In genomic region chr10:81351678-81352291, GRCm38 (mm10) we compare ENCODE assay signal across 10 mouse cellular contexts. TPM values are rescaled to one million over a fixed set of nuclear protein-coding genes. Genes with fewer than 3 reads are reported as not detected.
A peak's percentile ranks its signal among the peaks of the same experiment; 100 is the strongest.
DNase-seq lines count a peak whose midpoint lies in the region; ATAC-seq and TF ChIP-seq lines count a peak whose summit lies in the region.
"Had no signal": no experiment of that assay in that cellular context is flagged by ENCODE, and none has a peak within 500 bp of the region (broad histone marks: within the 10 kb centered on the region; RNA-seq: fewer than 3 reads in every experiment).

No protein-coding gene starts in this region.

- H3K36me3 ChIP-seq in neural tube, embryonic 11.5 days (ENCODE audit: control insufficient read depth, insufficient read depth, low read length) = no peaks in the 10 kb centered on the region; the same call in none of the 2 replicates
- H3K36me3 ChIP-seq in liver, postnatal 0 days (replicated peaks; ENCODE audit: insufficient read depth, low read length) = peaks cover 10% of the 10 kb centered on the region
- no peaks in the 10 kb centered on the region for H3K36me3 ChIP-seq in forebrain, embryonic 15.5 days

- TF ChIP-seq EP300 in liver, postnatal 0 days (IDR thresholded peaks at IDR 0.05; ENCODE audit: low read depth) = 0 out of 2 replicates have a peak, but pooled peaks have one; percentile 10

- TF ChIP-seq CTCF in liver, postnatal 0 days (IDR thresholded peaks at IDR 0.05; ENCODE audit: low read depth) = no peak

- intact Hi-C loops in left cerebral cortex, postnatal 36 days (cut with DNase I) = loop anchor here (2.0 kb wide), 2 partner anchors 63 to 153 kb away; no protein-coding TSS in a partner anchor

- 0 out of 2 replicates have a peak overlapping the region, but pooled peaks have one; percentile 6 for H3K4me3 ChIP-seq in neural tube, embryonic 11.5 days (ENCODE audit: low read depth, low read length)
- peak overlapping the region; percentile 11; the same call in 1 of the 2 replicates for H3K4me3 ChIP-seq in liver, postnatal 0 days (ENCODE audit: low read depth, low read length)
- no peak overlapping the region for H3K4me3 ChIP-seq in forebrain, embryonic 15.5 days

- DNase-seq in neural tube, embryonic 11.5 days (ENCODE audit: low spot score) = no peak
- DNase-seq in neural tube, embryonic 10.5 days (ENCODE audit: extremely low spot score, low spot score) = no peak
- peak; percentile 68 for DNase-seq in c-Kit-positive CD71-positive TER-119-negative erythroid progenitor cells, embryonic 14.5 days (ENCODE audit: low read depth)
- peak; percentile 74 for DNase-seq in liver, postnatal 0 days
- peak; percentile 81 for DNase-seq in thymus, postnatal 4 days
- no peak for DNase-seq in left cerebral cortex, postnatal 36 days (ENCODE audit: low spot score in 2 of 2)
- DNase-seq in lung, postnatal 14 days = no peak
- DNase-seq: kidney, adult 18-20 months had no signal

- H3K4me1 ChIP-seq in neural tube, embryonic 11.5 days (ENCODE audit: control insufficient read depth, insufficient read depth, low read length) = peaks cover 15% of the 10 kb centered on the region
- H3K4me1 ChIP-seq in liver, postnatal 0 days (ENCODE audit: insufficient read depth) = peaks cover 51% of the 10 kb centered on the region
- peaks cover 18% of the 10 kb centered on the region for H3K4me1 ChIP-seq in forebrain, embryonic 15.5 days

- no peak overlapping the region for H3K27ac ChIP-seq in neural tube, embryonic 11.5 days (ENCODE audit: low read depth, low read length)
- peak overlapping the region; percentile 50 for H3K27ac ChIP-seq in liver, postnatal 0 days (ENCODE audit: low read depth)
- no peak overlapping the region for H3K27ac ChIP-seq in forebrain, embryonic 15.5 days (replicated peaks)

- H3K27me3 ChIP-seq in neural tube, embryonic 11.5 days (ENCODE audit: control insufficient read depth, insufficient read depth, low read length) = no peaks in the 10 kb centered on the region
- H3K27me3 ChIP-seq in liver, postnatal 0 days (ENCODE audit: insufficient read depth, low read length) = no peaks in the 10 kb centered on the region
- no peaks in the 10 kb centered on the region for H3K27me3 ChIP-seq in forebrain, embryonic 15.5 days

- 26% methylated on average over 9 of the region's 9 CpGs for WGBS in neural tube, embryonic 11.5 days
- WGBS in liver, postnatal 0 days (ENCODE audit: insufficient replicate concordance) = 15% methylated on average over 9 of the region's 9 CpGs
- WGBS in forebrain, embryonic 15.5 days = 32% methylated on average over 9 of the region's 9 CpGs

- ATAC-seq in neural tube, embryonic 11.5 days (ENCODE audit: insufficient read depth, low FRiP score, low TSS enrichment) = no peak
- no peak for ATAC-seq in liver, postnatal 0 days
- no peak for ATAC-seq in forebrain, embryonic 15.5 days (replicated peaks)

- H3K9ac ChIP-seq in neural tube, embryonic 11.5 days (ENCODE audit: low read length) = no peak overlapping the region
- no peak overlapping the region for H3K9ac ChIP-seq in liver, postnatal 0 days (replicated peaks)
- no peak overlapping the region for H3K9ac ChIP-seq in forebrain, embryonic 15.5 days (replicated peaks)

- H3K4me2 ChIP-seq in neural tube, embryonic 11.5 days (ENCODE audit: low read depth) = no peak overlapping the region
- H3K4me2 ChIP-seq in liver, postnatal 0 days (ENCODE audit: low read depth, low read length) = peak overlapping the region; percentile 67
- H3K4me2 ChIP-seq in forebrain, embryonic 15.5 days (replicated peaks) = no peak overlapping the region

- H3K9me3 ChIP-seq in neural tube, embryonic 11.5 days (ENCODE audit: control insufficient read depth, low read length) = no peaks in the 10 kb centered on the region
- H3K9me3 ChIP-seq in liver, postnatal 0 days (ENCODE audit: low read length) = no peaks in the 10 kb centered on the region
- no peaks in the 10 kb centered on the region for H3K9me3 ChIP-seq in forebrain, embryonic 15.5 days

RNA-seq across cellular contexts. Expression of gene Hmg20b, which starts 1.5 kb away (rescaled TPM):
- polyA plus RNA-seq in neural tube, embryonic 11.5 days (2014; fragmentation: Nextera tagmentation; extraction: Ambion mirVana) = 104 and 110 TPM in 2 replicates
- polyA plus RNA-seq in liver, postnatal 0 days (2015; fragmentation: Nextera tagmentation; extraction: Ambion mirVana) = 26.4 and 27.1 TPM in 2 replicates
- total RNA-seq in left cerebral cortex, postnatal 36 days (2021) = 10 to 100 TPM; 27.0 to 35.5 TPM
- 41.4 and 43.3 TPM in 2 replicates for polyA plus RNA-seq in forebrain, embryonic 15.5 days (2015; fragmentation: Nextera tagmentation; extraction: Ambion mirVana)

RNA-seq across cellular contexts. Expression of gene Mfsd12, which starts 5.5 kb away (rescaled TPM):
- polyA plus RNA-seq in neural tube, embryonic 11.5 days (2014; fragmentation: Nextera tagmentation; extraction: Ambion mirVana) = 5.3 and 5.7 TPM in 2 replicates
- 6.8 and 7.9 TPM in 2 replicates for polyA plus RNA-seq in liver, postnatal 0 days (2015; fragmentation: Nextera tagmentation; extraction: Ambion mirVana)
- total RNA-seq in left cerebral cortex, postnatal 36 days (2021) = 10 to 100 TPM; 39.6 to 40.9 TPM
- polyA plus RNA-seq in forebrain, embryonic 15.5 days (2015; fragmentation: Nextera tagmentation; extraction: Ambion mirVana) = 11.2 and 11.9 TPM in 2 replicates

RNA-seq across cellular contexts. Expression of gene Gipc3, which starts 8.7 kb away (rescaled TPM):
- not detected in 2 replicates for polyA plus RNA-seq in neural tube, embryonic 11.5 days (2014; fragmentation: Nextera tagmentation; extraction: Ambion mirVana)
- 0.02 and 0.08 TPM in 2 replicates for polyA plus RNA-seq in liver, postnatal 0 days (2015; fragmentation: Nextera tagmentation; extraction: Ambion mirVana)
- total RNA-seq in left cerebral cortex, postnatal 36 days (2021) = 1 to 10 TPM; 1.4 to 1.8 TPM
- polyA plus RNA-seq in forebrain, embryonic 15.5 days (2015; fragmentation: Nextera tagmentation; extraction: Ambion mirVana) = not detected in 2 replicates
- polyA plus RNA-seq: forebrain, embryonic 14.5 days had no signal

RNA-seq across cellular contexts. Expression of gene 4930404N11Rik, which starts 13.8 kb away (rescaled TPM):
- polyA plus RNA-seq in neural tube, embryonic 11.5 days (2014; fragmentation: Nextera tagmentation; extraction: Ambion mirVana) = 0.20 and 0.50 TPM in 2 replicates
- 0.71 and 0.94 TPM in 2 replicates for polyA plus RNA-seq in liver, postnatal 0 days (2015; fragmentation: Nextera tagmentation; extraction: Ambion mirVana)
- total RNA-seq in left cerebral cortex, postnatal 36 days (2021) = 1 to 10 TPM in 1 of 2 experiments, under 1 TPM in 1; 0.49 to 2.2 TPM
- polyA plus RNA-seq in forebrain, embryonic 15.5 days (2015; fragmentation: Nextera tagmentation; extraction: Ambion mirVana) = 0.73 and 1.3 TPM in 2 replicates
- polyA plus RNA-seq: forebrain, embryonic 14.5 days had no signal

RNA-seq across cellular contexts. Expression of gene Tbxa2r, which starts 23.3 kb away (rescaled TPM):
- 1.8 and 2.9 TPM in 2 replicates for polyA plus RNA-seq in neural tube, embryonic 11.5 days (2014; fragmentation: Nextera tagmentation; extraction: Ambion mirVana)
- 5.2 and 5.4 TPM in 2 replicates for polyA plus RNA-seq in liver, postnatal 0 days (2015; fragmentation: Nextera tagmentation; extraction: Ambion mirVana)
- under 1 TPM; 0.45 to 0.99 TPM for total RNA-seq in left cerebral cortex, postnatal 36 days (2021)
- 3.1 and 4.3 TPM in 2 replicates for polyA plus RNA-seq in forebrain, embryonic 15.5 days (2015; fragmentation: Nextera tagmentation; extraction: Ambion mirVana)

Comparison
In these comparisons a context has a peak if more than half of its experiments do, and no peak if none do; other contexts are left out.
1. DNase-seq: peak in c-Kit-positive CD71-positive TER-119-negative erythroid progenitor cells, embryonic 14.5 days (single experiment), liver, postnatal 0 days (single experiment) and thymus, postnatal 4 days (single experiment); none in neural tube, embryonic 11.5 days (single experiment), neural tube, embryonic 10.5 days (single experiment), left cerebral cortex, postnatal 36 days (0 of 2) and lung, postnatal 14 days (single experiment).